Mouse (Mus musculus): ENCODE measurements around the gene Gm44579.

GRCm38 (mm10) chr15:98173821-98174220 lies 47.0 kb downstream of the Gm44579 start:
- TF ChIP-seq POLR2A (IDR thresholded peaks at IDR 0.05; ENCODE audit: low read depth, low read length): no peak
- 0 out of 2 replicates have a peak, but pooled peaks have one; percentile 6 for TF ChIP-seq CTCF (conservative IDR thresholded peaks at IDR 0.05; ENCODE audit: insufficient read depth, insufficient read length, low read depth, low read length)
